Mouse (Mus musculus) layer of hippocampus, postnatal 36 days (tissue): Measurements from ENCODE around the gene Zc3h12d. TPM values are rescaled to one million over a fixed set of nuclear protein-coding genes. Genes with fewer than 3 reads are reported as not detected.

Experiments used
- DNase-seq, 2 experiments: peaks; one replicate each; pipeline ENCODE4 v3.0.0; 2022
- total RNA-seq, 2 experiments: library from RNA; stranded (reverse); gene quantifications; 2 replicates each; pipeline ENCODE4 v1.2.3; 2021

Gene Zc3h12d
- total RNA-seq, 2 experiments from 2014 or later, result 0.13 to 0.17 TPM

- DNase-seq, result no peak
These were observed 7.5 kb downstream of the Zc3h12d start for GRCm38 (mm10) chr10:7839551-7840352.

- no peak for DNase-seq
These were observed 8.1 kb downstream of the Zc3h12d start for GRCm38 (mm10) chr10:7840353-7840733.

- DNase-seq, result no peak
These were observed 8.5 kb downstream of the Zc3h12d start for GRCm38 (mm10) chr10:7840785-7841184.

GRCm38 (mm10) chr10:7841571-7842080, 9.4 kb downstream of the Zc3h12d start:
- peak in 1 of 2 experiments; percentile 16 for DNase-seq

- DNase-seq, result no peak
These were observed 10.9 kb downstream of the Zc3h12d start for GRCm38 (mm10) chr10:7843181-7843580.

- no peak for DNase-seq
These were observed 11.9 kb downstream of the Zc3h12d start for GRCm38 (mm10) chr10:7844161-7844560.

- no peak for DNase-seq
These were observed 12.9 kb downstream of the Zc3h12d start for GRCm38 (mm10) chr10:7845136-7845535.

- no peak for DNase-seq
These were observed 13.7 kb downstream of the Zc3h12d start for GRCm38 (mm10) chr10:7845991-7846390.

- DNase-seq, result no peak
These were observed 14.9 kb downstream of the Zc3h12d start for GRCm38 (mm10) chr10:7847166-7847605.

GRCm38 (mm10) chr10:7851891-7852290, 19.6 kb downstream of the Zc3h12d start:
- no peak for DNase-seq

GRCm38 (mm10) chr10:7860494-7860893, 28.2 kb downstream of the Zc3h12d start:
- DNase-seq, result no peak

GRCm38 (mm10) chr10:7861259-7861936, 29.1 kb downstream of the Zc3h12d start:
- no peak for DNase-seq

GRCm38 (mm10) chr10:7861937-7862657, 29.8 kb downstream of the Zc3h12d start:
- DNase-seq, result no peak

- DNase-seq, result no peak
These were observed 31.1 kb downstream of the Zc3h12d start for GRCm38 (mm10) chr10:7863411-7863810.

- no peak for DNase-seq
These were observed 31.9 kb downstream of the Zc3h12d start for GRCm38 (mm10) chr10:7864184-7864583.

GRCm38 (mm10) chr10:7864806-7865205, 32.5 kb downstream of the Zc3h12d start:
- DNase-seq, result no peak

GRCm38 (mm10) chr10:7866762-7867665, 34.7 kb downstream of the Zc3h12d start:
- DNase-seq, result peak in 1 of 2 experiments; percentile 19

GRCm38 (mm10) chr10:7867666-7868030, 35.4 kb downstream of the Zc3h12d start:
- DNase-seq, result no peak

GRCm38 (mm10) chr10:7869746-7870145, 37.5 kb downstream of the Zc3h12d start:
- no peak for DNase-seq

GRCm38 (mm10) chr10:7870571-7871315, 38.5 kb downstream of the Zc3h12d start:
- peak; percentile 46 to 55 for DNase-seq

- no peak for DNase-seq
These were observed 39.2 kb downstream of the Zc3h12d start for GRCm38 (mm10) chr10:7871381-7872020.
